Mouse (Mus musculus): ENCODE data around the gene Dph2.
A peak's percentile ranks its signal among the peaks of the same experiment; 100 is the strongest.

DNA sequence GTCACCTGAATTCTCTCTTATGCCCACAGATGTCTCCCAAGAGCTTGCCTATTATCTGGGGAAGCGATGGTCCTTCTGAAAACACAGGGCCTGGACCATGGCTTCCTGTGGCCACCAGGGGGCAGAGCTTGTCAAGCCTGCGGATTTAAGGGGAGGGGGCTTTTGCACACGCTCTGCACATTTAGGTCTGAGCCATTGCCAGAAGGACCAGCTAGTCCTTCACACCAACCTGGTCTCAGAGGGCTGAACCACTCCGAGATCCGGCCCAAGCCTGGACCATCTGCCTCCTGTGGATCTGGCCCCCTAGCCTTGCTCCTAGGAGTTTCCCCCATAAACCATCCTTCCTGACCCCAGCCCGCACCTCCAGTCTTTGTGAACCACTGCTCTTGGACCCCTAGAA, 36.4 kb upstream of the Dph2 start:
- TF ChIP-seq POLR2A (IDR thresholded peaks at IDR 0.05; ENCODE audit: low read depth, low read length) (no peak), CTCF (IDR thresholded peaks at IDR 0.05; ENCODE audit: extremely low read depth, insufficient read length, insufficient replicate concordance, low read depth, low read length) (peak; percentile 81; the same call in 1 of the 2 replicates)

Measured in small intestine, adult 2 months (tissue).